Mouse (Mus musculus): ENCODE data around the gene Prelp. TPM values are rescaled to one million over a fixed set of nuclear protein-coding genes. Genes with fewer than 3 reads are reported as not detected.

Prelp gene
- polyA plus RNA-seq, 1 experiment from 2014 or later: 0.81 TPM

DNA sequence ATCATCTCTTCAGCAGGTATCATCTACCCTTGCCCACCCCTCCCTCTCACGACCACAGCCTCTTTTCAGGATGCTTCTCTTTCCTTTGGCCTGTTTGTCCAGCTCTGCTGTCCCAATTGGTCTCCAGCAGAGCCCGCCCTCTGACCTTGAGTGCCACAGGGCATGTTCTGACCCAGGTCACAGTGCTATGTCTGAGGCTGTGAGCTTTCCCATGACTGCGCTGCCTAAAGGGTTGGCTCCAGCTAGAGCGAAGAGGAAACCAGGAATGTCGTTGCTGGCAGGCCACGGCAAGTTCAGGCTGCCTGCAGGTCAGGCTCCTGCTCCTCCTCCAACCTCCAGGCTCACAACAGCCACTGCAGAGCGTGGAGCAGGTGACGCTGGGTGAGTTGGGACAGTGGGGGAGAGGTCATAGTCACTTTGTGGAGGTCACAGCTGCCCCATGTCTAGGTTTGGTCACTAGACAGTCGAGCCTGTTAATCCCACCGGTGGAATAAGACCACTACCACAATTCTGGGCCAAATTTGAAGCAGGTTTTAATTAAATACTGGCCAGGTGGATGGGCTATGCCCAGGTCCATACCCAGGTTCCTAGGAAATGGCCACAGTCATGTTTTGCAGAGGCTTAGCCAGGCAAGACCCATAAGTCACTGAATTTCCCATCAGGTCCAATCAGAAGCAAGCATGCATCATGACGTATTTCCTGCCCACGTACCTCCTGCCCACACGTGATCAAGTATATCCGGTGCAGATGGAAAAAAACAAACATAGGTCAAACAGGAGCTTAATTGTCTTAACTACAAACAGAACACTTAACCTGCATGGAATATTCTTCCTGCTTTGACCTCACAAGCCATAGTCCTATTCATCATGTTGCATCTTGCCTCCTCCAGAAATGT lies 12.3 kb upstream of the Prelp start:
- Histone ChIP-seq H3K27ac (no peak overlapping the region), H3K9me3 (replicated peaks) (peaks cover 5% of the 10 kb centered on the region; the same call in 1 of the 2 replicates), H3K4me3 (no peak overlapping the region), H3K9ac (no peak overlapping the region), H3K4me2 (no peak overlapping the region), H3K4me1 (peaks cover 9% of the 10 kb centered on the region; the same call in 1 of the 2 replicates), H3K27me3 (replicated peaks) (peaks cover 6% of the 10 kb centered on the region; the same call in 1 of the 2 replicates), H3K36me3 (no peaks in the 10 kb centered on the region)
- WGBS (ENCODE audit: insufficient replicate concordance): 56% methylated on average over 14 of the region's 14 CpGs
- ATAC-seq: 0 out of 2 replicates have a peak, but pooled peaks have one; percentile 35

DNA sequence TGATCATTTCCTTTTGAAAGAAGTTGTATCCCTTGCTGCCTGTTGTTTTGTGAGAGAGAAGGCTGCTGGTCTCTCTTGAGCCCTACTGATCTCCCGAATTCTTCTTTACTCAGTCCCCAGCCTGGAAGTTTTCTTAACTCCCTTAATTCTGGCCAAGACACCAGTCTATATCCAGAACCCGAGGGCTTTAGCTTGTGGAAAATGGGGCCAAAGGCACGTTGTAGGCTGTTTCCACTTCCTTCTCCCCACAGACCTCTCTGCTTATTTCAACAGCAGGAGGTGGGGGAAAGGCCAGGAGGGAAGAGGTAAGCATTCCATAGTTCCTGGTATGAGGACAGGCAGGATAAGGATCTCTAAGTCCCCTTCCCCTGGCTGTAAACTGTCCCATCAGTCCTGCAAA lies 8.8 kb upstream of the Prelp start:
- H3K9me3 ChIP-seq (replicated peaks): no peaks in the 10 kb centered on the region
- no peaks in the 10 kb centered on the region; the same call in 1 of the 2 replicates for H3K27me3 ChIP-seq (replicated peaks)
- H3K9ac ChIP-seq: no peak overlapping the region
- H3K4me1 ChIP-seq: peaks cover 9% of the 10 kb centered on the region; the same call in 1 of the 2 replicates
- ATAC-seq: no peak
- 34% methylated on average over 3 of the region's 3 CpGs for WGBS (ENCODE audit: insufficient replicate concordance)
- no peaks in the 10 kb centered on the region for H3K36me3 ChIP-seq
- H3K4me3 ChIP-seq: no peak overlapping the region
- H3K4me2 ChIP-seq: no peak overlapping the region
- H3K27ac ChIP-seq: no peak overlapping the region

DNA sequence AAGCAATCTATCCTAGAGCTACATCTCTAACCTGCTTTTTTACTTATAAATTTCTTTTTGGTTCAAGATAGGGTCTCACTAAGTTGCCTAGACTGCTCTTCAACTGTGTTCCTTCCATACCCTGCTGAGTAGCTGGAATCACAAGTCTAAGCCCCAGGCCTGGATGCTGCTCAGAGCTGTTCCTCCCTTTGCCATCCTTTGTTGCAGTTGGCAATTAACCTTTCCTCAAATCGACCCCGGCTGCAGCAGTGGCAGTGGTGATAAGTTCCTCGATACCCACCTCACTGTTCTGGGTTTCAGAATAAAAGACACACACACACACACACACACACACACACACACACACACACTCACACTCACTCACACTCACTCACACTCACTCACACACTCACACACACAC lies 4.0 kb upstream of the Prelp start:
- no peaks in the 10 kb centered on the region for H3K36me3 ChIP-seq

DNA sequence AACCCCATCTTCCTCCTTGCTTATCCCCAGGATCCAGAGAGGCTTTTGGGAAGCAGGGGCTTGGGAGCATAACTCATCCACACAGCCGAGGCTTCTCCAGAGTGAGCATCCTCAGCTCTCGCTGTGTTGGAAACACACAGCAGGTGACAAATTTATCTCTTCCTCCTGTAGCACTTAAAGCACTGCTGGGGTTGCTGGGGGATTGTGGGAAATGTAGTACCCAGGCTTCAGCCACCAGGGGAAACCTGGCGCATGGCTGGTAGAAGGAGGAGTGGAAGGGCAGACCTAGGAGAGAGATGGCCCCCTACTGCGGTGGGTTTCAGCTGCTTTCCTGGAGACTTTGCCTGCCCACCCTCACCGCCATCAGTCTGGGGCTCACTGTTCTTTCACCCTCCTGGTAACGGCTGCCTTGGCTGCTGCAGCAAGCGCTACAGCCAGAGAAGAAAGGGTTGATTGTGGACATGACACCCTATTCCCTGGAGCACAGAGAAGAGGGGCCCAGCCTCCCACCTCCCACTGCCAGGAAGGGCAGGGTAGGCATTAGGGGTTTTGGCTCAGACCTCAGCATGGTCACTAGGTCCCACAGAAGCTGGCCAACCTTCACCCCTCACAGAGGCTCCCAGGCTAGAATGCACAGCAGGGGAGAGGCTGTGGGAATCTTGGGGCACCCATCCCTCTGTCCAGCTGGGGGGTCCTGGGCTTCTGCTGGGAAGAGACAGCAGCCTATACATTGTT lies 3.1 kb upstream of the Prelp start:
- WGBS (ENCODE audit: insufficient replicate concordance): 43% methylated on average over 7 of the region's 7 CpGs
- no peaks in the 10 kb centered on the region for H3K36me3 ChIP-seq
- H3K9ac ChIP-seq: no peak overlapping the region
- ATAC-seq: no peak
- no peaks in the 10 kb centered on the region for H3K9me3 ChIP-seq (replicated peaks)
- no peak overlapping the region for H3K4me3 ChIP-seq
- H3K4me1 ChIP-seq: peaks cover 21% of the 10 kb centered on the region
- H3K27ac ChIP-seq: no peak overlapping the region
- no peak overlapping the region for H3K4me2 ChIP-seq
- peaks cover 15% of the 10 kb centered on the region; the same call in 1 of the 2 replicates for H3K27me3 ChIP-seq (replicated peaks)

More for the DNA sequence above, 4.0 kb upstream of the Prelp start:
- Histone ChIP-seq H3K4me1 (peaks cover 21% of the 10 kb centered on the region), H3K4me3 (no peak overlapping the region), H3K27ac (no peak overlapping the region), H3K4me2 (no peak overlapping the region), H3K9ac (no peak overlapping the region), H3K9me3 (replicated peaks) (no peaks in the 10 kb centered on the region), H3K27me3 (replicated peaks) (peaks cover 10% of the 10 kb centered on the region; the same call in 1 of the 2 replicates)
- ATAC-seq: no peak
- 84% methylated on average over 3 of the region's 3 CpGs for WGBS (ENCODE audit: insufficient replicate concordance)

DNA sequence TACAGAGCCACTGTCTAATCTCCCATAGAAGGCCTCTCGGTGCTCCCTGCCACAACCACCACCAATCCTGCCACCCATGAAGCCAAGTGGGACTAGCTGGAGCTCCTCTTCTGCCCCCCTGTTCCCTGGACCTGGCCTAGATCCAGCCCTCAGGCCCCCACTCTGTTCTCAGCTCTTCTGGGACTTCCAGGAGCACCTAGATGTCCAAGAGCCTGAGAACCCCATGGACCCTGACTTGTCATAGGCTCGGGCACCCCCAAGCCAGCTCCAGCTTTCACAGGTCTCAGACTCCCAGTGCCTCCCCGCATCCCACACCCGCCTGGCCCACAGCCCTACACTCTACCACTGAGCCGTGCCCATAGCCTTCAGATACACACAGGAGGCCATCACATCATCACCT lies 1.9 kb upstream of the Prelp start:
- no peak for ATAC-seq
- H3K9ac ChIP-seq: no peak overlapping the region
- H3K9me3 ChIP-seq (replicated peaks): no peaks in the 10 kb centered on the region
- no peaks in the 10 kb centered on the region for H3K36me3 ChIP-seq
- no peak overlapping the region for H3K27ac ChIP-seq
- no peak overlapping the region for H3K4me3 ChIP-seq
- H3K4me2 ChIP-seq: no peak overlapping the region
- peaks cover 21% of the 10 kb centered on the region for H3K4me1 ChIP-seq
- 72% methylated on average over 5 of the region's 5 CpGs for WGBS (ENCODE audit: insufficient replicate concordance)
- peaks cover 27% of the 10 kb centered on the region for H3K27me3 ChIP-seq (replicated peaks)

DNA sequence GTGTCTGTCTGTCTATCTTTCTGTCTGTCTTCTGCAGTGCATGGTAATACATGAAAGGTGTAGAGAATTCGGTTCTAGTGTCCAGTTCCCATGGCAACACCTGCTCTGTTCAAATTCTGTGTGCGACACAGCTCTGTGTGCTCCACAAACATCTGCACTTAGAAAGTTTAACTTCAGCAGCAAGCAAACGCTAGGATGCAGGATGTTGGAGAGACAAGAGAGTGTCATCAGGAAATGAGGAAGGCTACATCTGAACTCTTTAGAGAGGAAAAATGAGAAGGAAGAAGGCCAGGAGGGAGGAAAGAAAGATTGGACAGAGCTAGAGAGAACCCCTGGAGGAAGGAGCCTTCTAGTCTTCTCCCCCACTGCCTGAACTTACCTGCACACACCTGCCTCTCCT lies 338 bp downstream of the Prelp start:
- no peak overlapping the region for H3K4me3 ChIP-seq
- no peaks in the 10 kb centered on the region for H3K36me3 ChIP-seq
- H3K9me3 ChIP-seq (replicated peaks): no peaks in the 10 kb centered on the region
- no peak overlapping the region for H3K27ac ChIP-seq
- no peak overlapping the region for H3K9ac ChIP-seq
- no peak overlapping the region for H3K4me2 ChIP-seq
- peaks cover 28% of the 10 kb centered on the region for H3K4me1 ChIP-seq
- H3K27me3 ChIP-seq (replicated peaks): peaks cover 45% of the 10 kb centered on the region
- 49% methylated on average over 3 of the region's 3 CpGs for WGBS (ENCODE audit: insufficient replicate concordance)
- ATAC-seq: no peak

DNA sequence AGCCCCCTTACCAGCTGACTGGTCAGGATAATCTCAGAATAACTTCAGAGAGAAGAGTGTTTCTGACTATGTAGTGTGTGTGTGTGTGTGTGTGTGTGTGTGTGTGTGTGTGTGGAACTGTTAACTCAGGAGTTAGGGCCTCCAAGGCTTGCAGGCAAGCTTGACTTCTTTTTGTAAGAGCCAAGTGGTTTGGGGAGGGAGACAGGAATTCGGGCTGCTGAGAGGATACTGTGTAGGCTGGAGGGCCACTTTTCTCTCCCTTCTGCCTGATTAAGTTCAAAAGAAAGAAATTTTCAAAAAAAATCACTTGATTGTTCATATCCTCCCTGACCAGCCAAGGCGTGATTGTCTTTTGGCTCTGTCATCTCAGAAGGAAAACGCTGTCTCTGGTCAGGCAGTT lies 813 bp downstream of the Prelp start:
- Histone ChIP-seq H3K4me3 (no peak overlapping the region), H3K27ac (no peak overlapping the region), H3K9me3 (replicated peaks) (no peaks in the 10 kb centered on the region), H3K36me3 (no peaks in the 10 kb centered on the region), H3K9ac (no peak overlapping the region), H3K27me3 (replicated peaks) (peaks cover 50% of the 10 kb centered on the region), H3K4me1 (peaks cover 28% of the 10 kb centered on the region), H3K4me2 (no peak overlapping the region)
- WGBS (ENCODE audit: insufficient replicate concordance): 47% methylated on average over 3 of the region's 3 CpGs
- no peak for ATAC-seq

DNA sequence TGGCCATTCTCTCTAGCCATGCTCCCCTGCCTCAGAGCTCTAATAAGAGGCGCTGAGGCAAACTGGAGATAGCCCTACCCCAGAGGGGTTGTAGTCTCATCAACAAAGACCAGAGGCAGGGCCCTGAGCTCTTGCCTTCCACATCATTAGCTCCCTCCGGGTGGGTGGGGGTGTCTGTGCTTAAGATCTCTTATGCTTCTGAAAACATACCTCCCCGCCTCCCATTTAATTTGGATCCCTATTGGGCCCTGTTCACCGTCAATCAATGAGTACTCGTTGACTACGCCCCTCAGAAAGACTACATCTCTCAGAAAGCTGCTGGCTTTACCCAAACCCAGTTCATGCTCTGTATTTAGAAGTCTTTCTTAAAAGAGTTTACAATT lies 3.1 kb downstream of the Prelp start:
- no peak overlapping the region for H3K4me2 ChIP-seq
- no peaks in the 10 kb centered on the region for H3K36me3 ChIP-seq
- no peak overlapping the region for H3K27ac ChIP-seq
- H3K9me3 ChIP-seq (replicated peaks): no peaks in the 10 kb centered on the region
- no peak for ATAC-seq
- no peak overlapping the region for H3K9ac ChIP-seq
- no peak overlapping the region for H3K4me3 ChIP-seq
- 36% methylated on average over 6 of the region's 6 CpGs for WGBS (ENCODE audit: insufficient replicate concordance)
- H3K27me3 ChIP-seq (replicated peaks): peaks cover 64% of the 10 kb centered on the region
- peaks cover 22% of the 10 kb centered on the region for H3K4me1 ChIP-seq

DNA sequence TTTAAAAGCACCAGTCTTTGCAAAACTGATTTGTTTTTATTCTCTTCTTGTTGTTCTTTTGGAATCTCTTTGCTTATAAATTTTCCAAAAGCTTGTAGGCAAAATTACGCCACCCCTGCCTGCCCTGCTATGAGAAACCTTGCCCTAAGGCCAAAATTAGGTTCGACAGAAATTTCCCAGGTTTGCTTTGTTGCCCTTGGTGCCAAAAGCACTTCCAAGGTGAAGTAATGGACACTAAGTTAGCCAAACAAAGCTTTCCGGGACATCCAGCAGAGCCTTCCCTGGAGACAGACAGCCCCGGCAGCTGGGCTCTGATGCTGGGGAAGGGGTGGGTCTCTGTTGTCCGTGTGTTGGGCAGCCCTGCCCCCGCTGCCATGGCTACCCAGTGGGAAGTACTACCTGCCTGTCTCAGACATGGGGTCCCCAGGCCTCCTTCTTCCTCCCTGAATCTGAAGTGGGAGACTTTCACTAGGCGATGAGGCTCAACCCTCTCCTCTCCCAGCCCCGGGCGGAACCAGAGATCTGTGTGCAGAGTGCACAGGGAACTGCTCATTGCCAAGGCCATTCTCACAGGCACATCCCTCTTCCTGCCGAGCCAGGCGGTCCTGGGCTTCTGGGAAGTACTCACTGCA lies 3.6 kb downstream of the Prelp start:
- WGBS (ENCODE audit: insufficient replicate concordance): 33% methylated on average over 11 of the region's 11 CpGs
- H3K36me3 ChIP-seq: no peaks in the 10 kb centered on the region
- no peaks in the 10 kb centered on the region for H3K9me3 ChIP-seq (replicated peaks)
- H3K4me2 ChIP-seq: no peak overlapping the region
- peaks cover 64% of the 10 kb centered on the region for H3K27me3 ChIP-seq (replicated peaks)
- no peak overlapping the region for H3K9ac ChIP-seq
- H3K4me3 ChIP-seq: no peak overlapping the region
- peaks cover 22% of the 10 kb centered on the region for H3K4me1 ChIP-seq
- ATAC-seq: no peak
- no peak overlapping the region for H3K27ac ChIP-seq

DNA sequence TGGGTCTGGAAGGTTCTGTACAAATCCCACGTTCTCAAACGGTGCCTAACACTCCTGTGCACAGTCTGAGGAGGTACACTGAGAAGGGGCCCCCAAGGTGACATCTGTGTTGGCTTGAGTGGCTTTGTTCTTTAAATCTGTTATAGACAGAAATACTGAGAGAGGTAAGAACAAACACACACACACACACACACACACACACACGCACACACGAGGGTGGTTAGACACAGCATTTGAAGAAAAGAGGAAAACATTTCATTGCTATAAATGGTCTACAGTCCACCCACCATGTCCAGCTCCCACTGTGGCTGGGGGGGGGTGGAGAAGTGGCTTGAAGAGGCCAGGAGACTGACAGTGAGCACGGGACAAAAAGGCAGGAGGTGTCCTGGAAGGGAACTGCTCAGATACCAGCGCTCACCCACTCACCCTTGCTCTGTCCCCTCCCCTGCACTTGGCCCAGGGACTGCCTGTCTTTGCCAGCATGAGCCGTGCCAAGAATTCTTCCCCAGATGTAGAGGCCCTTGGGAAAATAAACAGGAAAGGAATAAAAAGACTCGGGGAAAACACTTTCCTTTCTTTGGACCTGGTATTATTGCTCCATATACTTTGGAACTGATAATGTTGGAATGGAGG lies 5.4 kb downstream of the Prelp start:
- Histone ChIP-seq H3K9me3 (replicated peaks) (no peaks in the 10 kb centered on the region), H3K9ac (no peak overlapping the region), H3K27ac (no peak overlapping the region), H3K4me1 (peaks cover 8% of the 10 kb centered on the region; the same call in 1 of the 2 replicates), H3K36me3 (no peaks in the 10 kb centered on the region), H3K27me3 (replicated peaks) (peaks cover 65% of the 10 kb centered on the region), H3K4me3 (no peak overlapping the region), H3K4me2 (no peak overlapping the region)
- WGBS (ENCODE audit: insufficient replicate concordance): 53% methylated on average over 8 of the region's 8 CpGs
- ATAC-seq: no peak

DNA sequence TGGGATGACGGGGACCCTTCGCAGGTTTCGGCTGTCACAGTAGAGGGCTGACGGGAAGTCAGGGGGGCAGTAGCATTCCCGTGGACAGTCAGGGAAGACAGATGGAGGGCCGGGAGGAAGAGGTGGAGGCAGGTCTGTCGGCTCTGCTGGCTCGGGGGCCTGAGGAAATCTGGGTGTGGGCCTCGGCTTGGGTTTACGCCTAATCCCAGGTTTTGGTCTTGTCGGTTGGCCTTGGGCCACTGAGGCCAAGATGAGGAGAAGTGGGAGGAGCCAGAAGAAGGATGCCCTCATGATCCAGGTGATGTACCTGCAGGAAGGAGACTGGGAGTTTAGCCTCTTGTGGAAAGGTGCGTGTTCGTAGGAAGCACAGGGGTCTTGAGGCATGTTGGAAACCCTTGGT lies 6.1 kb downstream of the Prelp start:
- H3K27me3 ChIP-seq (replicated peaks): peaks cover 71% of the 10 kb centered on the region
- no peaks in the 10 kb centered on the region for H3K36me3 ChIP-seq
- 73% methylated on average over 13 of the region's 13 CpGs for WGBS (ENCODE audit: insufficient replicate concordance)
- no peak overlapping the region for H3K4me3 ChIP-seq
- H3K4me2 ChIP-seq: no peak overlapping the region
- H3K27ac ChIP-seq: no peak overlapping the region
- H3K9ac ChIP-seq: no peak overlapping the region
- H3K4me1 ChIP-seq: 0 out of 2 replicates have a peak, but pooled peaks cover 7% of the 10 kb centered on the region
- ATAC-seq: no peak
- no peaks in the 10 kb centered on the region for H3K9me3 ChIP-seq (replicated peaks)

Data from liver, embryonic 12.5 days (tissue).